Mouse (Mus musculus) cerebellum, adult 9-10 months (tissue): ENCODE measurements around the gene Asf1b.
"Not testable (repeated sequence)": the region's sequence is repeated elsewhere in the genome, so short reads cannot be mapped to it uniquely, and the experiment has no call there.

ENCODE experiments used
- DNase-seq: peaks from one replicate; pipeline ENCODE4 v3.0.0; 2022

Gene Asf1b

DNA sequence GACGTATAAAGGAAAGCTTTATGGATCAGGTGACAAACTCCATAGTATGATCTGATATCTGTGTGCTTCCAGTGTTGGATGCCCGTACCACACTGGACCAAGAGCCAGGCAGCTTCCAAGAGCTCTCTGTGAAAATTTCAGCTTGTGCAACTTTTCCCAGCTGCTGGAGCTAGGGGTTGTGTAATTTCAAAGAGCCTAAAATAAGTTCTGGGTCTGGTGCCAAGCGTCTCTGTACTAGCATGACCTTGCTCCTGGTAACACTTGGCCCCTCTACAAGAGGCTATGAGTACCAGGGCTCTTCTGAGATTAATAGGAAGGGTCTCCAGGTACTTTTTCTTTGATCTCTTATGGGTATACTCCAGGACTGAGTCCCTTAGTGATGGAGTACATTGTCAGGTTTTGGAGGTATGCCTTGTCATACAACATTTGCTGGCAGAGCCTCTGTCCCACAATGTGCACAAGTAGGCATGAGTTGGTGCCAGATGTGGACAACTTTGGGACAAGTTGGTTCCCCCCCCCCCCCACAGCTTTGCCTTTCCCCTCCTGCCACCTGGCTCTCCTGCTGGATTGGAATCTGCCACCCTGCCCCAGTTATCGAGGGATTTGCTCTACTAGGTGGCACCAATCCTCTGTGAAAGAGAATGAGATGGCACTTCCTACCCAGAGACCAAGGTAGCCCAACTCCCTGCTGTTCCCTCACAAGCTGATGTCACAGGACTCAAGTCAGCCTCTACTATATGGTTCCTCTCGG is 8.9 kb downstream of the Asf1b start:
- DNase-seq = no peak

DNA sequence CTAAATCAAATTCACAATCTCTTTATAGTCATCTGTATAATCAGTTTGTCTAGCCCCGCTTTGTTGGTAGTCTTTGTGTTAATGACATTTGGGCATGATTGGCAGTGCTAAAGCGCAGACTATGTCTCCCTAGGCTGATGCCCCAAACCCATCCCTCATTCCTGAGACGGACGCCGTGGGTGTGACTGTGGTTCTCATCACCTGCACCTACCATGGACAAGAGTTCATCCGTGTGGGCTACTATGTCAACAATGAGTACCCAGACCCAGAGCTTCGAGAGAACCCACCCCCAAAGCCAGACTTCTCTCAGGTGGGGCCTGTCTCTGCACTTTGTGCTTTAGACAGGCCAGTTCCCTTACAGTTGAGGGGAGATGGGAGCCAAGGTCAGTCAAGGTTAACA is 12.4 kb downstream of the Asf1b start:
- no peak for DNase-seq

GRCm38 (mm10) chr8:83971121-83971520 is 15.8 kb downstream of the Asf1b start:
- DNase-seq = no peak

- DNase-seq = no peak
Observed at GRCm38 (mm10) chr8:83971661-83972060, 16.4 kb downstream of the Asf1b start.

DNA sequence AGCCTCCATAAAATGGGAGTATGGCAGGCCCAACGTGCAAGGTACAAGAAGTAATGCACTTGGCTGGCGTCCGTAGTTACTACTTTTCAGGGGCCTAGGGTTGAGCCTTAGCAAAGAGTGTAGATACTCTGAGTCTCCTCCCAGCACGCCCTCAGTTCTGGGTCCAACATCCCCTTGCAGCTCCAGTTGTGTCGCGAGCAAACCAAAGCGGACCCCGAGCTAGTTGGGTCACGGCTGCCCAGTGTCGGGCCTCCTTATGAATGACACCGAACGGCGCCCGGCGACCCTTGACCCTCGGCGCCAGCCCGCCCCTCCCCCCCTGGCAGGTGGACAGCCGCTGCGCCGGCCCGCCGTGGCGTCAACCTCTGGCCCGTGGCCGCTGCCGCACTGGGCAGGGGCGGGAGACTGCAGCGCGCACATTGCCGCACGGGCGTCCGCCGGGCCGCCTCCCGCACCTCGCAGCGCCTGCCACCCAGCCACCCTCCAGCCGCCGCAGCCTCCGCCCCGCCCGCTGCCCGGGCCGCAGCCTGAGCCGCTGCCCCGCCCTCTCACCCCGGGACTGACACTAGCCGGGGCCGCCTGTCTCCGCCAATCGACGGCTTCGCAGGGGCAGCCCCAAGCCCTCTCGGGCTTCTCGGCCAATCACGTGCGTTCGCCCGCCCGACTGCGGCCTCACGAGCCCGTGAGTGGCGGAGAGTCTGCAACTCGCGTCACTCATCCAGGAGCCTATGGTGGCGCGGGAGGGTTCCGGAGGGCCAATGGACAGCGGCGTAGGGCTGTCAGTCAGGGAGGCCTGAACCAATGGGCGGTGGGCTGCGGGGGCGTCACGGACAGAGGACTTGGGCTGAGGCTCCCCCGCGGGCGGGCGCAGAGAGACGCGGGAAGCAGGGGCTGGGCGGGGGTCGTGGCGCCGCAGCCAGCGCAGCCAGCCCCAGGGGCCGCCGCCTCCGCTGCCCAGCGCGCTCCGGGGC is 17.1 kb downstream of the Asf1b start, which contains the start of gene Prkaca:
Prkaca (plus strand) TSS at position 844 of the 971 bp plus-strand sequence.
- peak; percentile 99 for DNase-seq

DNA sequence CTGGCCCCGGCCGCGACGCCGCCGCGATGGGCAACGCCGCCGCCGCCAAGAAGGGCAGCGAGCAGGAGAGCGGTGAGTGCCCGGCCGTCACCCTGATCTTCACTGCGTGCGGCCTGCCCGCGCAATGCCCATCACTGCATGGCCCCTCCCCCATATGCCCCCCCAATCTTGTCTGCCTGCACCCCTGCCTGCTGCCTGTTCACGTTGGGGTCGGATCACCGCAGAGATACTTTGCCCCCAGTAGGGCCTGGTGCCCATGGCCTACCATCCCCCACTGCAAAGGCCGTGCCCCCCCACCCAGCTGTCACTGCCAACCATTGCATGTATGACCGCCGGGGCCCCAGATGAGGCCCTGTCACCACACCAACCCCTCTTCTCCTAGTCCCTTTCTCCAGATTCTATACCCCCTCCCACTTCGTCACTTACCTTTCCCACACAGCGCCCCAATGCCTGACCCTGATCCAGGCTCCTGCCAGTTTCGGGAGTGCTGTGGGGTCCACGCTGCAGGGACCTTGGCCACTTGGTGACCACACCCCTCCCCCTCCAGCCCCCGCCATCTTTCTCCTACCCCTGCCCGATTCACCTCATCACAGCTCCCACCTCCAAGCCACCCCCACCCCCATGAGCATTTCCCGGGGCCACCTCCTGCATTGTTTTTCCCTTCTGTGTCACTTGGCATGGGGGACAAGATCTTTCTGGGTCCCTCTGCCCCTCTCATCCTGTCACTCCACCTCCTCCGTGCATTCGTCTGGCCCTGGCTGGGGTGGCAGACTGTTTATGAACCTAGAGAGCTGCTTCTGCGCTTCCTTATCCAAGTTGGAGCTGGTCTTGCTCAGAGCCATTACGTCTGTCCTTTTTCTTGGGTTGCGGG is 18.1 kb downstream of the Asf1b start:
- peak; percentile 68 for DNase-seq

DNA sequence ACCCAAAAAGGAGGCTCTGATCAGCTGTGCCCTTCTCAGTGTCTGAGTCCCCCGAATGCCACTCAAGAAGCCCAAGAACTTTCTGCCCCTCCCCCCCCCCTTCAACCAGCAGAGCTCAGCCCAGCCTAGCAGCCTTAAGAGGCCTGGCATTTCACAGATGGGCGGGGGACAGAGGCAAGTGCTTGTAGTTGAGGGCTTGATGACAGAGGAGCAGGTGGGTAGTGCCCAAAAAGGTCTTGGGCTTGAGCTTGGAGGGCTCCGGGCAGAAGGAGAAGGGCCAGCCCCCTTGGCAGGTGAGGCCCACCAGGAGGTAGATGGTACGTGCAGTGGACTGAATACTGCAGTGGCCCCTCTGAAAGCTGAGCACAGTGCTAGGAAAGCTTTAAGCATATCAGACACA is 19.2 kb downstream of the Asf1b start:
- no peak for DNase-seq

DNA sequence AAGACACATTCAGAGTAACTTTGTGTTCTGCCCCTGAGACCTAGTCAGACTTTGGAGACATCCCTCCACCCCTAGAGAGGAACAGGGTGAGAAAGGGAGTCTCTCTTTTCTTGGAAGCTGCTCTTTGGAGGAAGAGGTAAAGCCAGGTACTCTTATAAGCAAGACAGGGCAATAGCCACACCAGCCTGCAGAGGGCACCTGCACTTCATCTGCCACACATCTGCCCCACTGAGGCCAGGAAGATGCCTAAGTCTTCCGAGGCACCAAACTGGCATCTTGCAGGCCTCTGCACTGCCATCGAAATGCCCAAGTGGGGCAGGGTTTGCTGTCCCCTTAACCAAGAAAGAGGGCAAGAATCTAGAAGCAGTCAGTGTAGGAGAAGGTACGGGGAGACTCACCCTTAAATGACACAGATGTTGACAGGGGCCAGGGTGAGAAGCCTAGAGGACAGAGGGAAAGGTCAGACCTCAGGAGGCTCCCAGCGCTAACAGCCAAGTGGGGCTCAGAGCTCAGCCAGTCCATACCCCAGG is 20.9 kb downstream of the Asf1b start:
- DNase-seq = no peak

- DNase-seq = no peak
Observed at GRCm38 (mm10) chr8:83976779-83977350, 21.6 kb downstream of the Asf1b start.

- DNase-seq = no peak
Observed at GRCm38 (mm10) chr8:83977646-83978045, 22.3 kb downstream of the Asf1b start.

GRCm38 (mm10) chr8:83978200-83978599 is 22.9 kb downstream of the Asf1b start:
- DNase-seq = no peak

DNA sequence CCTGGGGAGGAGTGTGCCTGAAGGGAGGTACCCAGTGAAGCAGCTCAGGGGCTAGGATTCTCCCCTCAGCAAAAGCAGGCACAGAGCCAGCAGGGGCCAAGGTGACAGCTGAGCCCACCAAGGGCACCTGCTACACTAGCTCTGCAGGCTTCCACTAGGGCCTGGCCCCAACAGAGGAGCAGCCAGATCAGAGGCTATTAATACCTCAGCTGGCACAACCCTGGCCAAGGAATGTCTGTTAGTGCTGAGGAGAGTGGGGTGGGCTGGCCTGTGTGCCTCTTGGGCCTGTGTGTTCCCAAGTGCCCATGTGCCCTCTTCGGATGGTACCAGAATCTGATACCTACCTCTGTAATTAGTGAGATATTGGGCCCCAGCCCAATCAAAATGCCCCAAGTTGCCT is 24.9 kb downstream of the Asf1b start:
- DNase-seq = peak; percentile 31

DNA sequence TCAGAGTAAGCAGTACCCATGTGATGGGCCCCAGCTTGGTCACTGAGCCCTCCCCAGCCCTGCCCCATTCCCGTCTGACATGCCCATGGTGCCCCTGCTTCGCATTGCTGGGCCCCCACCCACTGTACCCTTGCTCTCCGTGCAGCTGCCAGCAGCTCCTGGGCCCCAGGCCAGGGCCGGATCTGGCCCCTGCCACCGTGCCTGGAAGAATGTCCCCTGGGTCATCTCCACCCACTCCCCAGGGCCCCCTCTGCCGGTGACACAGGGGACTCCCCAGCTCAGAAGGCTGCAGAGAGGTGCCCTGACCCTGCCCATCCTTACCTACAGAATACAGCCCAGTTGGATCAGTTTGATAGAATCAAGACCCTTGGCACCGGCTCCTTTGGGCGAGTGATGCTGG is 25.5 kb downstream of the Asf1b start:
- DNase-seq = peak; percentile 39

DNA sequence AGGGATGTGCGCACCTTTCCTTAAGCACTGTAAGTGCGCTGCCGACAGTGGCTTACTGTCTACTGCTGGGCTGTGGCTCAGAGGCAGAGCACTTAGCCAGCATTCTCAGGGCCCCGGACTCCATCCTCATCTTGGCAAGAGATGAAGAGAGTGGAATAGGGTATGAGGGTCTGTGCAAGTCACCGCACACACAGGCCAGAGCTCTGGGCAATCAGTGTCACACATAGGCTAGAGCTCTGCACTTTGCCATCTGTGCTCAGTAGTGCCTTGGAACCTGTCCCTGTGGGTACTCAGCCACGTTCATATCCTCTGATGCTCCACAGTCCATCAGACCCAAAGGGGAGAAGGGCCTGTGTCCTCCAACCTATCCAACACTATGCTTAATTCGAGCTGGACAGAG is 26.2 kb downstream of the Asf1b start:
- DNase-seq = no peak

GRCm38 (mm10) chr8:83982449-83982848 is 27.1 kb downstream of the Asf1b start:
- DNase-seq = no peak

DNA sequence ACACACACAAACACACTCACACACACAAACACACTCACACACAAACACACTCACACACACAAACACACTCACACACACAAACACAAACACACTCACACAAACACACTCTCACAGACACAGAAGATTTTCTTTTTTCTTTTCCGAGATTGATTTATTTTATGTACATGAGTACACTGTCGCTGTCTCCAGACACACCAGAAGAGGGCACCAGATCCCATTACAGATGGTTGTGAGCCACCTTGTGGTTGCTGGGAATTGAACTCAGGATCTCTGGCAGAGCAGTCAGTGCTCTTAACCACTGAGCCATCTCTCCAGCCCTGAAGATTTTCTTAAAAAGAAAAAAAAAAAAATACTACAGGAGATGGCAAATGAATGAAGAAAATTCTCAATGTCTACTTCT is 27.9 kb downstream of the Asf1b start:
- DNase-seq = not testable (repeated sequence)

DNA sequence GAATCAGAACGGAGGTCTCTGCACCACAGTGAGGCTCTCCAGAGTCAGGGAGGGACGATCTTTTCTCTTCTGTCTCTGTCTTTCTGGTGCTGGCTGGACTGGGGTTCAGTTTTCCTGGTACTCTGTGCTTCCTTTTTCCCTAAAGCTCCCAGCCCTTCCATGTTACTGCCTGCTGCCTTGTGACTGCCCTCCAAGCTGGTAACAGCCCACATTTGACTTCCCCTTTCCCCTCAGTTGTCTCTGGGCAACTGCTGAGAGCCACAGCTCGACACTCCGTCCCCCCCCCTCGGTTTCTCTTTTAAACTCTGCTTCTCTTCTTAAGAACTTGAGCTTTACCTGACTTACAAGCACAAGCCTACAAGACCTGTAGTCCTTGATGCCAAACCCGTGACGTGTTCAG is 33.9 kb downstream of the Asf1b start:
- no peak for DNase-seq

GRCm38 (mm10) chr8:83990170-83990569 is 34.9 kb downstream of the Asf1b start:
- no peak for DNase-seq

DNA sequence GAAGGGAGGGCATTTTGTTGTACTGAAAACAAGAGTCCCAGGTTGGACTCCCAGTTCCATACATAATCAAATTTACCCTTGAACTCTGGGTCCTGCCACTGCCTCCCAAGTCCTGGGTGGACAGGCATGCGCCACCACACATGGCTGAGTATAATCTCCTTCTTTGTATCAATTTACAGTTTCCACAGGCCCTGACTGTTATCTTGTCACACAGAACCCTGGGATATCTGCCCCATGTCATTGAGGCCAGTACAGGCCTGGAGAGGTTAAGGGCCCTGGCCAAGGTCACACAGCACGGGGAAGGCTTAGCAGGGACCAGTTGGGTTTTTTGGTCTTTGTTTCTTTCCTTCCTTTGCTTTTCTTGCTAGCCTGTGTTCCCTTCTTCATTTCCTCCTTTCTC is 37.2 kb downstream of the Asf1b start:
- no peak for DNase-seq

DNA sequence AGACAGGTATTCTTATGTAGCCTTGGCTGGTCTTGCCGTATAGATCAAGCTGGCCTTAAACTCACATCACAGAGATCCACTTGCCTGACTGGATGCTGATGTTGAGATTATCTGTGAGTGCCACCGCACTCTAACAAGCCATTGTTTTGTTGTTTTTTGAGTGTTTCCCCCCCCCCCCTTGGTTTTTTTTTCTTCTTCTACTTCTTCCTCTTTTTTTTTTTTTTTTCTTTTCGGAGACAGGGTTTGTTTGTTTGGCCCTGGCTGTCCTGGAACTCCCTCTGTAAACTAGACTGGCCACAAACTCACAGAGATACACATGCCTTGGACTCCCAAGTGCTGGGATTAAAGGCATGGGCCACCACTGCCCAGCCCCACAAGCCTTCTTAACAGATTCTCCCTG is 38.7 kb downstream of the Asf1b start:
- no peak for DNase-seq

- DNase-seq = peak; percentile 65
Observed at GRCm38 (mm10) chr8:83995973-83996372, 40.7 kb downstream of the Asf1b start.
